Mouse (Mus musculus) heart, embryonic 10.5 days (tissue): ENCODE data around the gene Cish. TPM values are rescaled to one million over a fixed set of nuclear protein-coding genes. Genes with fewer than 3 reads are reported as not detected.

Source experiments
- polyA plus RNA-seq: library from polyadenylated mRNA; unstranded; fragments of >200 nt; fragmentation: Nextera tagmentation; extraction: Ambion mirVana; gene quantifications from 2 replicates; pipeline ENCODE4 v1.2.1, GENCODE M21; 2016

Gene Cish
- polyA plus RNA-seq, 1 experiment from 2014 or later: 9.4 TPM

Other genes with a start within 250 kb of the Cish start
- gene Dock3, start 64.1 kb upstream of the Cish start, polyA plus RNA-seq: 0.22 and 0.57 TPM in 2 replicates
- 7.1 and 10.1 TPM in 2 replicates for gene Mapkapk3, start 6.1 kb upstream of the Cish start, polyA plus RNA-seq
- 13.4 and 14.6 TPM in 2 replicates for gene Hemk1, start 42.3 kb downstream of the Cish start, polyA plus RNA-seq
- 0.74 and 1.2 TPM in 2 replicates for gene 6430571L13Rik, start 44.6 kb downstream of the Cish start, polyA plus RNA-seq
- gene Cacna2d2, start 103.6 kb downstream of the Cish start, polyA plus RNA-seq: 6.8 TPM in 2 replicates
- gene Tmem115, start 237.9 kb downstream of the Cish start, polyA plus RNA-seq: 42.7 and 46.8 TPM in 2 replicates
- gene Cyb561d2, start 246.2 kb downstream of the Cish start, polyA plus RNA-seq: 24.1 and 24.5 TPM in 2 replicates
- 28.3 and 33.1 TPM in 2 replicates for gene Nprl2, start 246.2 kb downstream of the Cish start, polyA plus RNA-seq